Comparison of ENCODE assay signal across 8 mouse cellular contexts in genomic region chr14:62836926-62837640, GRCm38 (mm10). TPM values are rescaled to one million over a fixed set of nuclear protein-coding genes. Genes with fewer than 3 reads are reported as not detected.
DNase-seq lines count a peak whose midpoint lies in the region; ATAC-seq and TF ChIP-seq lines count a peak whose summit lies in the region.

No protein-coding gene starts in this region.

- peak; percentile 100 for DNase-seq in CD4-positive helper T cell, adult 2 months (ENCODE audit: low read depth, low spot score)
- peak; percentile 100 for DNase-seq in brain, embryonic 18.5 days (ENCODE audit: low read depth, low spot score)
- peak; percentile 100 for DNase-seq in kidney, postnatal 0 days (ENCODE audit: low spot score)
- peak; percentile 98 for DNase-seq in liver, embryonic 11.5 days (ENCODE audit: low spot score)
- DNase-seq in naive thymus-derived CD4-positive, alpha-beta T cell, adult 2 months (ENCODE audit: low read depth) = peak; percentile 100

- 0 out of 2 replicates have a peak overlapping the region, but pooled peaks have one; percentile 65 for H3K27ac ChIP-seq in heart, embryonic 12.5 days (ENCODE audit: poor library complexity, severe bottlenecking)
- H3K27ac ChIP-seq in kidney, postnatal 0 days = peak overlapping the region; percentile 82; the same call in 1 of the 2 replicates
- H3K27ac ChIP-seq in liver, embryonic 11.5 days (ENCODE audit: low read depth, low read length) = peak overlapping the region; percentile 17; the same call in 1 of the 2 replicates
- peak overlapping the region; percentile 40; the same call in 1 of the 2 replicates for H3K27ac ChIP-seq in stomach, embryonic 15.5 days

- H3K4me3 ChIP-seq in heart, embryonic 12.5 days = peak overlapping the region; percentile 87
- peak overlapping the region; percentile 86 for H3K4me3 ChIP-seq in kidney, postnatal 0 days (replicated peaks; ENCODE audit: low read depth, low read length)
- peak overlapping the region; percentile 87 for H3K4me3 ChIP-seq in liver, embryonic 11.5 days (ENCODE audit: low read depth, low read length)
- H3K4me3 ChIP-seq in stomach, embryonic 15.5 days (replicated peaks) = peak overlapping the region; percentile 79

- peaks cover 7% of the 10 kb centered on the region for H3K36me3 ChIP-seq in heart, embryonic 12.5 days
- H3K36me3 ChIP-seq in kidney, postnatal 0 days (ENCODE audit: insufficient read depth, low read length) = no peaks in the 10 kb centered on the region
- no peaks in the 10 kb centered on the region for H3K36me3 ChIP-seq in liver, embryonic 11.5 days (ENCODE audit: control insufficient read depth, insufficient read depth, low read length)
- 0 out of 2 replicates have a peak, but pooled peaks cover 3% of the 10 kb centered on the region for H3K36me3 ChIP-seq in stomach, embryonic 15.5 days

- peak; percentile 95 for ATAC-seq in erythroid progenitor cell, adult 5-6 weeks (replicated peaks; ENCODE audit: low FRiP score, poor library complexity, severe bottlenecking)
- peak; percentile 96 for ATAC-seq in heart, embryonic 12.5 days (ENCODE audit: insufficient number of reproducible peaks, low FRiP score)
- peak; percentile 95 for ATAC-seq in kidney, postnatal 0 days (replicated peaks; ENCODE audit: low FRiP score, low read depth)
- ATAC-seq in liver, embryonic 11.5 days (replicated peaks; ENCODE audit: low FRiP score) = peak; percentile 93
- peak; percentile 96 for ATAC-seq in stomach, embryonic 15.5 days (ENCODE audit: insufficient read depth, low FRiP score, low read depth)

- no peaks in the 10 kb centered on the region for H3K27me3 ChIP-seq in heart, embryonic 12.5 days (replicated peaks)
- H3K27me3 ChIP-seq in kidney, postnatal 0 days (ENCODE audit: insufficient read depth, low read length) = no peaks in the 10 kb centered on the region
- H3K27me3 ChIP-seq in liver, embryonic 11.5 days (replicated peaks; ENCODE audit: control insufficient read depth, insufficient read depth, low read length) = no peaks in the 10 kb centered on the region
- H3K27me3 ChIP-seq in stomach, embryonic 15.5 days (replicated peaks) = no peaks in the 10 kb centered on the region

- no peaks in the 10 kb centered on the region; the same call in 1 of the 2 replicates for H3K9me3 ChIP-seq in heart, embryonic 12.5 days (replicated peaks)
- no peaks in the 10 kb centered on the region for H3K9me3 ChIP-seq in kidney, postnatal 0 days (replicated peaks; ENCODE audit: low read length)
- no peaks in the 10 kb centered on the region for H3K9me3 ChIP-seq in liver, embryonic 11.5 days (ENCODE audit: control insufficient read depth, low read length)
- no peaks in the 10 kb centered on the region for H3K9me3 ChIP-seq in stomach, embryonic 15.5 days

- peak; percentile 94 for TF ChIP-seq CTCF in kidney, postnatal 0 days (IDR thresholded peaks at IDR 0.05; ENCODE audit: low read depth)

- H3K4me2 ChIP-seq in heart, embryonic 12.5 days = peak overlapping the region; percentile 64
- peak overlapping the region; percentile 61 for H3K4me2 ChIP-seq in kidney, postnatal 0 days (ENCODE audit: low read length)
- peak overlapping the region; percentile 73 for H3K4me2 ChIP-seq in liver, embryonic 11.5 days
- H3K4me2 ChIP-seq in stomach, embryonic 15.5 days = peak overlapping the region; percentile 71

- WGBS in heart, embryonic 12.5 days = under 1% methylated on average over 37 of the region's 37 CpGs
- under 1% methylated on average over 37 of the region's 37 CpGs for WGBS in kidney, postnatal 0 days
- WGBS in liver, embryonic 11.5 days = under 1% methylated on average over 37 of the region's 37 CpGs
- under 1% methylated on average over 37 of the region's 37 CpGs for WGBS in stomach, embryonic 15.5 days

- H3K4me1 ChIP-seq in heart, embryonic 12.5 days (replicated peaks) = peaks cover 18% of the 10 kb centered on the region
- 0 out of 2 replicates have a peak, but pooled peaks cover 4% of the 10 kb centered on the region for H3K4me1 ChIP-seq in kidney, postnatal 0 days (replicated peaks; ENCODE audit: insufficient read depth, low read length)
- H3K4me1 ChIP-seq in liver, embryonic 11.5 days (replicated peaks; ENCODE audit: control insufficient read depth, insufficient read depth, low read length) = no peaks in the 10 kb centered on the region
- no peaks in the 10 kb centered on the region for H3K4me1 ChIP-seq in stomach, embryonic 15.5 days

- H3K9ac ChIP-seq in heart, embryonic 12.5 days = peak overlapping the region; percentile 12; the same call in 1 of the 2 replicates
- H3K9ac ChIP-seq in kidney, postnatal 0 days (ENCODE audit: low read depth, low read length) = peak overlapping the region; percentile 38; the same call in 1 of the 2 replicates
- peak overlapping the region; percentile 57; the same call in 1 of the 2 replicates for H3K9ac ChIP-seq in liver, embryonic 11.5 days (ENCODE audit: low read depth, low read length)
- H3K9ac ChIP-seq in stomach, embryonic 15.5 days = no peak overlapping the region

RNA-seq across cellular contexts. Expression of gene Wdfy2, which starts 0.4 kb away (rescaled TPM):
- total RNA-seq in erythroid progenitor cell, adult 5-6 weeks (2015; ENCODE audit: low replicate concordance) = 5.4 and 5.9 TPM in 2 replicates
- 3.3 and 4.9 TPM in 2 replicates for total RNA-seq in erythroid progenitor cell, adult 5-6 weeks (2017; ENCODE audit: low replicate concordance)
- polyA plus RNA-seq in heart, embryonic 12.5 days (2016; fragmentation: Nextera tagmentation; extraction: Ambion mirVana) = 8.8 and 8.9 TPM in 2 replicates
- polyA plus RNA-seq in kidney, postnatal 0 days (2015; fragmentation: Nextera tagmentation; extraction: Ambion mirVana) = 3.9 and 4.6 TPM in 2 replicates
- 6.0 and 6.7 TPM in 2 replicates for polyA plus RNA-seq in liver, embryonic 11.5 days (2014; fragmentation: Nextera tagmentation; extraction: Ambion mirVana)
- polyA plus RNA-seq in stomach, embryonic 15.5 days (2015; fragmentation: Nextera tagmentation; extraction: Ambion mirVana) = 5.0 and 5.3 TPM in 2 replicates

Comparison
In these comparisons a context has a peak if more than half of its experiments do, and no peak if none do; other contexts are left out.
1. Peak in every context shown above with its lines: DNase-seq, ATAC-seq, H3K4me3 ChIP-seq and H3K27ac ChIP-seq.
2. H3K27ac ChIP-seq: peak in every context shown above with its lines; median percentile 82 in kidney, postnatal 0 days; 65 in heart, embryonic 12.5 days; 40 in stomach, embryonic 15.5 days; 17 in liver, embryonic 11.5 days.